Mouse (Mus musculus) embryonic facial prominence, embryonic 10.5 days (tissue): ENCODE measurements at regions not wholly inside any gene's neighbourhood (a gene's known extent, or its start where the extent isn't known, plus 50 kb on each side); places are given as distances from the start of the nearest gene placed in this dataset. TPM values are rescaled to one million over a fixed set of nuclear protein-coding genes. Genes with fewer than 3 reads are reported as not detected.

Source experiments
- DNase-seq: peaks from one replicate; pipeline ENCODE4 v3.0.0-alpha.2; 2017; ENCODE audit warnings: low spot score
- H3K27ac ChIP-seq: fragments of 300-500 bp; sonication (generic); replicated peaks from 2 replicates; pipeline ENCODE4 v1.5.1; 2016; ENCODE audit warnings: mild to moderate bottlenecking
- H3K27me3 ChIP-seq: fragments of 300-500 bp; sonication (generic); replicated peaks from 2 replicates; pipeline ENCODE4 v1.6.1; 2016; ENCODE audit warnings: low read depth, mild to moderate bottlenecking; ENCODE audit not compliant: poor library complexity, severe bottlenecking
- H3K36me3 ChIP-seq: fragments of 300-500 bp; sonication (generic); replicated peaks from 2 replicates; pipeline ENCODE4 v1.6.1; 2016; ENCODE audit warnings: mild to moderate bottlenecking, moderate library complexity
- H3K4me1 ChIP-seq: fragments of 300-500 bp; sonication (generic); 2 replicates; pipeline ENCODE4 v1.6.1; 2016
- H3K4me3 ChIP-seq: fragments of 300-500 bp; sonication (generic); 2 replicates; pipeline ENCODE4 v1.5.1; 2016; ENCODE audit warnings: mild to moderate bottlenecking, moderate library complexity
- H3K9me3 ChIP-seq: fragments of 300-500 bp; sonication (generic); 2 replicates; pipeline ENCODE4 v1.6.1; 2016; ENCODE audit warnings: mild to moderate bottlenecking
- WGBS: fragments of 180-500 bp; shearing (Covaris S2); methylation state at CpG from one replicate; pipeline ENCODE4 v1.1.7; 2016; 5-methylcytosine and 5-hydroxymethylcytosine counted together
- microRNA-seq: library from miRNA; unstranded; fragments of <30 nt; microRNA quantifications from one replicate; pipeline ENCODE4, GENCODE M21; 2017

GRCm38 (mm10) chr13:98545398-98545797 lies 53.6 kb upstream of the Gm10320 start:
- H3K27me3 ChIP-seq, result peaks cover 57% of the 10 kb centered on the region
- H3K4me3 ChIP-seq, result no peak overlapping the region
- 64% methylated on average over 5 of the region's 5 CpGs for WGBS
- no peak overlapping the region for H3K27ac ChIP-seq
- H3K4me1 ChIP-seq, result peaks cover 27% of the 10 kb centered on the region
- H3K9me3 ChIP-seq, result no peaks in the 10 kb centered on the region
- H3K36me3 ChIP-seq, result no peaks in the 10 kb centered on the region
- DNase-seq, result no peak

- Histone ChIP-seq H3K27me3 (peaks cover 56% of the 10 kb centered on the region), H3K36me3 (no peaks in the 10 kb centered on the region)
- 89% methylated on average over 10 of the region's 10 CpGs for WGBS
Measured at GRCm38 (mm10) chr13:98544051-98544450, 52.2 kb upstream of the Gm10320 start.

More at GRCm38 (mm10) chr13:98544051-98544450, 52.2 kb upstream of the Gm10320 start:
- Histone ChIP-seq H3K27ac (no peak overlapping the region), H3K9me3 (no peaks in the 10 kb centered on the region), H3K4me1 (peaks cover 40% of the 10 kb centered on the region), H3K4me3 (no peak overlapping the region)
- DNase-seq, result no peak

Small RNA genes in the stretch of these regions (microRNA-seq; reads per million reads assigned to microRNA genes)
- not detected for gene Gm22698
